9 mouse cellular contexts compared by ENCODE assay signal in genomic region chr2:17290709-17291108, GRCm38 (mm10).
"Had no signal": no experiment of that assay in that cellular context is flagged by ENCODE, and none has a peak within 500 bp of the region (broad histone marks: within the 10 kb centered on the region; RNA-seq: fewer than 3 reads in every experiment).

No protein-coding gene starts in this region.

- DNase-seq: lung, adult 18-20 months; lung, embryonic 14.5 days; lung, postnatal 10 days; lung, postnatal 4 days; midbrain, embryonic 14.5 days; right cerebral cortex, postnatal 14 days; thymus, adult 2 months; thymus, postnatal 25 days had no signal

- ATAC-seq: midbrain, embryonic 16.5 days had no signal
